8 mouse cellular contexts compared by ENCODE assay signal in the genomic region with DNA sequence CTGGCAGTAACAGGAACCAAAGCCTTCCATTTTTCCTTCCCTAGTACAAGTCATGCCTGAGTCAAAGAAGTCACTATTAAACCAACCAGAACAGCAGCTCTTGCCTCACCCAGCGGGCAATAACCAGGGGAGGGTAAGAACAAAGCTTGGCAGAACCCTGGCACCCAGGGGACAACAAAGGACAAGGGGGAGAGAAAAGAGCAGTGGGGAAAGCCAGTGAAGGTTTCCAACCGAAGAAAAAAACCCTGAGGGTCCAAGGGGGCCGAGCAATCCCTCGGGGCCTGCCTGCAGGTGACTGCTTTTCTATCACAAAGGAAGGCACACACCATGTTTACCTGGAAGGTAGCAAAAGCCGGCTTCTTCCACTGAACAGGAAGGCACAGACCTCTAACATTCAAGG. TPM values are rescaled to one million over a fixed set of nuclear protein-coding genes. Genes with fewer than 3 reads are reported as not detected.
DNase-seq lines count a peak whose midpoint lies in the region; ATAC-seq and TF ChIP-seq lines count a peak whose summit lies in the region.

No protein-coding gene starts in this region.

- WGBS in forebrain, embryonic 12.5 days = 58% methylated on average over 5 of the region's 5 CpGs
- 54% methylated on average over 5 of the region's 5 CpGs for WGBS in kidney, embryonic 16.5 days
- WGBS in midbrain, postnatal 0 days = 47% methylated on average over 5 of the region's 5 CpGs

- no peak for TF ChIP-seq CTCF in left cerebral cortex, adult 2 months (IDR thresholded peaks at IDR 0.05)
- TF ChIP-seq CTCF in midbrain, postnatal 0 days (IDR thresholded peaks at IDR 0.05) = no peak

- no peaks in the 10 kb centered on the region for H3K36me3 ChIP-seq in forebrain, embryonic 12.5 days (replicated peaks)
- H3K36me3 ChIP-seq in kidney, embryonic 16.5 days (ENCODE audit: insufficient read depth, low read length) = no peaks in the 10 kb centered on the region
- no peaks in the 10 kb centered on the region for H3K36me3 ChIP-seq in midbrain, postnatal 0 days (ENCODE audit: insufficient read depth, low read length)

- peak overlapping the region; percentile 90 for H3K4me2 ChIP-seq in forebrain, embryonic 12.5 days
- peak overlapping the region; percentile 83 for H3K4me2 ChIP-seq in kidney, embryonic 16.5 days (replicated peaks; ENCODE audit: low read depth, low read length)
- H3K4me2 ChIP-seq in midbrain, postnatal 0 days (ENCODE audit: low read depth, low read length, poor library complexity, severe bottlenecking) = peak overlapping the region; percentile 84

- intact Hi-C loops in left cerebral cortex, adult 2 months (cut with DNase I) = no loop called here
- intact Hi-C loops in left cerebral cortex, postnatal 14 days (cut with DNase I) = no loop called here

- ATAC-seq in forebrain, embryonic 12.5 days (ENCODE audit: low FRiP score) = no peak
- no peak for ATAC-seq in kidney, embryonic 16.5 days (ENCODE audit: low FRiP score, low TSS enrichment)
- no peak for ATAC-seq in midbrain, postnatal 0 days (ENCODE audit: low FRiP score)

- no peak overlapping the region for H3K27ac ChIP-seq in left cerebral cortex, adult 2 months
- no peak overlapping the region for H3K27ac ChIP-seq in forebrain, embryonic 12.5 days
- H3K27ac ChIP-seq in kidney, embryonic 16.5 days (ENCODE audit: low read length) = peak overlapping the region; percentile 81
- no peak overlapping the region for H3K27ac ChIP-seq in midbrain, postnatal 0 days (ENCODE audit: low read depth, low read length)

- no peaks in the 10 kb centered on the region for H3K9me3 ChIP-seq in forebrain, embryonic 12.5 days
- no peaks in the 10 kb centered on the region for H3K9me3 ChIP-seq in kidney, embryonic 16.5 days (ENCODE audit: low read length)
- H3K9me3 ChIP-seq in midbrain, postnatal 0 days (ENCODE audit: low read length) = no peaks in the 10 kb centered on the region

- H3K27me3 ChIP-seq in forebrain, embryonic 12.5 days = peaks cover 8% of the 10 kb centered on the region
- H3K27me3 ChIP-seq in kidney, embryonic 16.5 days (ENCODE audit: insufficient read depth, low read length) = no peaks in the 10 kb centered on the region
- no peaks in the 10 kb centered on the region for H3K27me3 ChIP-seq in midbrain, postnatal 0 days (ENCODE audit: insufficient read depth, low read length)

- H3K4me3 ChIP-seq in left cerebral cortex, adult 2 months = peak overlapping the region; percentile 60
- peak overlapping the region; percentile 67 for H3K4me3 ChIP-seq in forebrain, embryonic 12.5 days (replicated peaks)
- H3K4me3 ChIP-seq in kidney, embryonic 16.5 days (ENCODE audit: low read length) = peak overlapping the region; percentile 87
- H3K4me3 ChIP-seq in midbrain, postnatal 0 days (ENCODE audit: low read depth, low read length) = peak overlapping the region; percentile 90

- no peak for DNase-seq in left cerebral cortex, adult 2 months (ENCODE audit: extremely low spot score in 1 of 2, low spot score in 2 of 2)
- DNase-seq in left cerebral cortex, postnatal 14 days (ENCODE audit: low spot score in 2 of 2) = no peak
- no peak for DNase-seq in midbrain, postnatal 0 days (ENCODE audit: low spot score)
- DNase-seq in layer of hippocampus, postnatal 14 days (ENCODE audit: low spot score in 2 of 2) = no peak
- no peak for DNase-seq in ovary, adult 18-20 months (ENCODE audit: low spot score)
- no peak for DNase-seq in thymus, postnatal 25 days

- peaks cover 23% of the 10 kb centered on the region for H3K4me1 ChIP-seq in forebrain, embryonic 12.5 days
- peaks cover 54% of the 10 kb centered on the region for H3K4me1 ChIP-seq in kidney, embryonic 16.5 days (ENCODE audit: insufficient read depth, low read length)
- peaks cover 10% of the 10 kb centered on the region; the same call in 1 of the 2 replicates for H3K4me1 ChIP-seq in midbrain, postnatal 0 days (ENCODE audit: insufficient read depth, low read length)

- peak overlapping the region; percentile 80 for H3K9ac ChIP-seq in forebrain, embryonic 12.5 days
- peak overlapping the region; percentile 89 for H3K9ac ChIP-seq in kidney, embryonic 16.5 days (replicated peaks; ENCODE audit: low read length)
- H3K9ac ChIP-seq in midbrain, postnatal 0 days (replicated peaks; ENCODE audit: low read length, poor library complexity, severe bottlenecking) = 0 out of 2 replicates have a peak overlapping the region, but pooled peaks have one; percentile 5

RNA-seq across cellular contexts. Expression of a gene that starts 1.7 kb away (rescaled TPM):
- 10 to 100 TPM; 65.2 to 69.3 TPM for total RNA-seq in left cerebral cortex, adult 2 months (2021)
- total RNA-seq in left cerebral cortex, postnatal 14 days (2021) = 10 to 100 TPM; 62.5 to 71.8 TPM
- polyA plus RNA-seq in forebrain, embryonic 12.5 days (2016; fragmentation: Nextera tagmentation; extraction: Ambion mirVana) = 24.0 and 24.9 TPM in 2 replicates
- polyA plus RNA-seq in kidney, embryonic 16.5 days (2015; fragmentation: Nextera tagmentation; extraction: Ambion mirVana) = 17.9 and 18.2 TPM in 2 replicates
- total RNA-seq in midbrain, postnatal 0 days (2014; rRNA removed) = 40.2 and 54.1 TPM in 2 replicates
- 20.0 and 21.6 TPM in 2 replicates for polyA plus RNA-seq in midbrain, postnatal 0 days (2015; fragmentation: Nextera tagmentation; extraction: Ambion mirVana)
- 10 to 100 TPM; 72.0 to 75.0 TPM for total RNA-seq in layer of hippocampus, postnatal 14 days (2021)

RNA-seq across cellular contexts. Expression of a gene that starts 43.3 kb away (rescaled TPM):
- 10 to 100 TPM; 32.1 to 33.1 TPM for total RNA-seq in left cerebral cortex, adult 2 months (2021)
- 10 to 100 TPM; 24.8 to 26.3 TPM for total RNA-seq in left cerebral cortex, postnatal 14 days (2021)
- 17.1 and 19.6 TPM in 2 replicates for polyA plus RNA-seq in forebrain, embryonic 12.5 days (2016; fragmentation: Nextera tagmentation; extraction: Ambion mirVana)
- 21.4 and 24.8 TPM in 2 replicates for polyA plus RNA-seq in kidney, embryonic 16.5 days (2015; fragmentation: Nextera tagmentation; extraction: Ambion mirVana)
- 13.7 and 20.4 TPM in 2 replicates for total RNA-seq in midbrain, postnatal 0 days (2014; rRNA removed)
- 10.6 and 13.1 TPM in 2 replicates for polyA plus RNA-seq in midbrain, postnatal 0 days (2015; fragmentation: Nextera tagmentation; extraction: Ambion mirVana)
- 10 to 100 TPM; 22.9 to 26.0 TPM for total RNA-seq in layer of hippocampus, postnatal 14 days (2021)

Comparison
In these comparisons a context has a peak if more than half of its experiments do, and no peak if none do; other contexts are left out.
1. H3K9ac ChIP-seq: peak in every context shown above with its lines; median percentile 89 in kidney, embryonic 16.5 days; 80 in forebrain, embryonic 12.5 days; 5 in midbrain, postnatal 0 days.